Mouse (Mus musculus) liver, embryonic 14 days (tissue): ENCODE data around the gene Ceacam18. TPM values are rescaled to one million over a fixed set of nuclear protein-coding genes. Genes with fewer than 3 reads are reported as not detected.

Experiments
- polyA plus RNA-seq: library from polyadenylated mRNA; depleted of rRNA; stranded (reverse); fragments of >200 nt; gene quantifications from 2 replicates; pipeline ENCODE4 v1.2.3, GENCODE M21; 2012; rRNA removed

Ceacam18 gene
- polyA plus RNA-seq = not detected in 2 replicates

DNA sequence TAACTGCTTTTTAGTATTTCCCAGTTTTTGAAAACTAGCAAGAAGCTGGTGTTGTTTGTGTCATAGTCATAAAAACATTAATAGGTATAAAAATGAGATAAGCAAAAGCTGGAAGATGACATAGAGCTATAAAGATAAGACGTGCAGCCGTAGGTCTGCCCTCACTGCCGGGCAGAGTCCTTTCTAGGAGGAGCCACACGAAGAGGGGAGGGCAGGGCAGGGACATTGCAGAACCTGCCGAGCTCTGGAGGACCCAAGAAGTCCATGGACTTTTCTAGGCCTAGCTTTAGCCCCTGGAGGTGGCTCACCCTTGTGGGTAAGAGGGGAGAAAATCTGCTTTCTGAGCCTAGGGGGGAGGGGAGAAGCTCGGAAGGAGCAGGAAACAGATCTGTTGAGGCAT is at the start of gene Ceacam18:
Ceacam18 (plus strand) TSS at position 208 of the 400 bp plus-strand sequence.

DNA sequence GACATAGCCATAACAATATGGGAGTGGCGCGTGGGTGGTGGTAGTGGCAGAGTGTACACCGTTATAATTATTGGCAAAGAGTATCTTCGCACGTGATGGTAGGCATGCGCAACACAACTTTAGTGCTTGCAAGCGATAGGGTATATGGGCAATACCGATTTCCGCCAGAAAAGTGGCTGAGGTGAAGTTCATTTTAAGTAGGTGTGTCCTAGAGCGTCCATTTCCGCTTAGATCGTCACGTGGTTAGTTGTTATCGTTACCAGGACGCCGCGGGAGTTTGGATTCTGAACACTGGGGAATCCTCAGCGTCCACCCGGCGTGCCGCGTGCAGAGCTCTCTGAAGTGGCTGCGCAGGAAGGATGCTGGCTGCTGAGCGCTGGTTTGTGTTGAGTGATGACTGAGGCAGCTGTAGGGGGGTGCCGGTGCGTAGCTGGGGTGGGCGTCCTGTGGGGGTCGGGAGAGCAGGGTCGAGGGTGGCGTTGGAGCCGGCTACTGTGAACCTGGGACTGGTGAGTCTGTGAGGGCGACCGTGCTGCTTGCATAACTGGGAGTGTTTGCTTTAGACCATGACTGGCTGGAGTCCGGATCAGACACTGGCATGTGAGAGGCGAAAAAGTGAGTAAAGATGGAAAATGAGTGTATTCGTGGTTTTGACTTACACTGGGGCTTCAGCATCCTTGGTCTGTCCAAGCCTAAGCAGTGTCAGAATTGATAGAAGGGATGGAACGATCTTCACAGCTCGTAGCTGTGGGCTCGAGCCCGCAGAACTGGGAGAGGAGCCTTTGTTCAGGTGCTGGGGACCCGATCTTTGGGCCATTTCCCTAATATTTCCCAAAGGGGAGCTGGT is 27.4 kb upstream of the Ceacam18 start, which contains the start of gene Zfp819:
Zfp819 (plus strand) TSS at position 274 of the 847 bp plus-strand sequence.

DNA sequence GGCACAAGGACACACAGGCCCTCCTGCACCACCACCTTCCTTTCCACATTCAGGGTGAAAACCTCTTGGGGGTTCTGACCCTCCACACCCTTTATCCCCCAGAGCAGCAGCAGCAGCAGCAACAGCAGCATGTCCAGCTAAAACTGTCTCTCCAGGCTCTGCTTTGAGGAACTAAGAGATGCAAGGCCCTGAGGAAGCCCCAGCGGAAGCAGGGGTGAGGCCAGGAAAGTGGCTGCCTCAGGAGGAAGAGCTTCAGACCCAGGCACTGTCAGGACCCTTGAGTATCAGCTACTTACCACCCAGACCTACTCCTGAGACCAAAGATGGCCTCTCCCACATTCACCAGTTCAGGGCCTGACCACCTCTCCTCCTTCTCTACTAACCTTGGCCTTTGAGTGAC is 25.5 kb downstream of the Ceacam18 start, which contains the start of gene Siglece:
Siglece (minus strand) TSS at position 160 of the 400 bp plus-strand sequence.

DNA sequence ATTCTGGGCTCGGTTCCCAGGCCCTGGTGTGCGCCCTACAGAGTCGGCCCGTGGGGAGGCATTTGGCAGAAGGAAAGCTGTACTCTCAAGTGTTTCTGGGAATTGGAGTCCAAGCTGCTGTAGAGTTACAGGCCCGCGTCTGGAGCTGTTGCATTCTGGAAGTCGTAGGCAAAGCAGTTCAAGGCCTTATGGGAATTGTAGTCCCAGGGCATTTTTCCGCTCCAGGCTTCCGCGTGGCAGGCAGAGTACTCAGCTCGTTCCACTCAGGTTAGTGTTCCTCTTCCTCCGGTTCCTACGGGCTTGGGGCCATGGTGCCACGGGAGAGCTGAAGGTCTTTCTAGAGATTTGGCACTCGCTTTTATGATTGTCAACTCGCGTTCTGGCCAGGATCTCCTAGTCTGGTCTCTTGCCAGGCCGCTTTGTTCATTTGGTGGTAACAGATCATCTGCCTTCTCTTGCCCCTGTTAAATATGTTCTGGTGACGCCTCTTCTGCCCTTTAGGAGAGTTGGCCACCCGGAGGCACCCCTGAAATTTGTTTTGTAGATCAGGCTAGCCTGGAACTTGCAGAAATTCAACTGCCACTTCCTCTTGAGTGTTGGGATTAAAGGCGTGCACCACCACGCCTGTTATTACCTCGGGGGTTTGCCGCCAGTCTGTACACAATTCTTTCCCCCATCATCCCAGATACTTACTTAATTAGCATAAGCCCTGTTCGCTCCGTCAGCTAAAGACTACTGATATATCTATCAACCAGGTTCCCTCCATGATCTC is 37.5 kb downstream of the Ceacam18 start, which contains the start of gene Ctu1:
Ctu1 (plus strand) TSS at position 208 of the 772 bp plus-strand sequence.

DNA sequence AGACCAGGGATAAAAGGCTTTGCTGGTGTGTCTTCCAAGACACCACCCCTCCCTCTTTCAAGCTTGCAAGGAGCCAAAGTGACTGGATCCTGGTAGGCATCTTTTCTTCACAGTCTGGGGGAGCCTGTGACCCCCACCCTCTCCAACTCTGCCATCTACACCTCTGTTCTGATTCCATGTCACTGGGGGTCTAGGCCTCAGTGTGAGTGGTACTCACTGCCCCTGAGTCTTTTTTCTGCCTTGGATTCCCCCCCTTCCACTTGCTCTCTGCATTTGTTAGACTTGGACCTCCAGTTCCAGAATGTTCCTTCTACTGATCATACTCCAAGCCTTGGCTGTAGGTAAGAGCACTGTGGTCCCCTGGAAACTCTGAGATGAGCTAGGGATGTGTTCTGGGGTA is 55.6 kb downstream of the Ceacam18 start, which contains the start of gene Klk14:
Klk14 (plus strand) TSS at position 301 of the 400 bp plus-strand sequence.

Other genes with a start within 250 kb of the Ceacam18 start
- gene Siglecg, start 226.5 kb upstream of the Ceacam18 start, polyA plus RNA-seq = 0.63 and 0.76 TPM in 2 replicates
- gene Lim2, start 207.0 kb upstream of the Ceacam18 start, polyA plus RNA-seq = 0.03 and 0.06 TPM in 2 replicates
- 2.4 and 4.1 TPM in 2 replicates for gene Nkg7, start 197.6 kb upstream of the Ceacam18 start, polyA plus RNA-seq
- gene Cldnd2, start 193.9 kb upstream of the Ceacam18 start, polyA plus RNA-seq = not detected in 2 replicates
- gene Etfb, start 190.6 kb upstream of the Ceacam18 start, polyA plus RNA-seq = 127 and 139 TPM in 2 replicates
- 0.12 and 0.28 TPM in 2 replicates for gene Gm45233, start 190.6 kb upstream of the Ceacam18 start, polyA plus RNA-seq
- gene Vsig10l, start 171.6 kb upstream of the Ceacam18 start, polyA plus RNA-seq = 0.43 and 0.80 TPM in 2 replicates
- gene Iglon5, start 144.6 kb upstream of the Ceacam18 start, polyA plus RNA-seq = 0.03 and 0.09 TPM in 2 replicates
- gene 4931406B18Rik, start 128.8 kb upstream of the Ceacam18 start, polyA plus RNA-seq = not detected in 2 replicates
- gene Cd33, start 90.3 kb upstream of the Ceacam18 start, polyA plus RNA-seq = 0.93 and 1.2 TPM in 2 replicates
- 0.29 and 0.36 TPM in 2 replicates for gene Zfp658, start 72.5 kb upstream of the Ceacam18 start, polyA plus RNA-seq
- gene Zfp719, start 55.1 kb upstream of the Ceacam18 start, polyA plus RNA-seq = 0.72 and 0.96 TPM in 2 replicates
- gene Zfp819, start 27.5 kb upstream of the Ceacam18 start, polyA plus RNA-seq = 0.02 TPM in 1 of 2 replicates, not detected in the other
- 1.2 and 2.0 TPM in 2 replicates for gene Siglece, start 25.5 kb downstream of the Ceacam18 start, polyA plus RNA-seq
- 2.7 and 3.1 TPM in 2 replicates for gene Ctu1, start 37.3 kb downstream of the Ceacam18 start, polyA plus RNA-seq
- gene Klk14, start 55.7 kb downstream of the Ceacam18 start, polyA plus RNA-seq = 0.03 TPM in 2 replicates
- gene Klk13, start 77.9 kb downstream of the Ceacam18 start, polyA plus RNA-seq = 0.02 and 0.03 TPM in 2 replicates
- not detected in 2 replicates for gene Klk12, start 134.2 kb downstream of the Ceacam18 start, polyA plus RNA-seq
- gene Klk11, start 139.9 kb downstream of the Ceacam18 start, polyA plus RNA-seq = not detected in 2 replicates
- gene Klk10, start 146.3 kb downstream of the Ceacam18 start, polyA plus RNA-seq = not detected in 2 replicates
- not detected in 2 replicates for gene Klk9, start 157.2 kb downstream of the Ceacam18 start, polyA plus RNA-seq
- 3.8 and 4.5 TPM in 2 replicates for gene Klk8, start 162.9 kb downstream of the Ceacam18 start, polyA plus RNA-seq
- gene Klk7, start 176.6 kb downstream of the Ceacam18 start, polyA plus RNA-seq = 0.02 TPM in 1 of 2 replicates, not detected in the other
- not detected in 2 replicates for gene Klk6, start 189.8 kb downstream of the Ceacam18 start, polyA plus RNA-seq
- gene Klk5, start 207.3 kb downstream of the Ceacam18 start, polyA plus RNA-seq = not detected in 2 replicates
- gene Klk4, start 246.5 kb downstream of the Ceacam18 start, polyA plus RNA-seq = not detected in 2 replicates